Mouse (Mus musculus) left cerebral cortex, adult 18-20 months (tissue): ENCODE measurements at regions not wholly inside any gene's neighbourhood (a gene's known extent, or its start where the extent isn't known, plus 50 kb on each side); places are given as distances from the start of the nearest gene placed in this dataset.

Experiments used
- DNase-seq, 2 experiments: peaks; one replicate each; pipeline ENCODE4 v3.0.0; 2021 to 2022; ENCODE audit warnings: low spot score in 2 of 2, mixed read lengths in 1 of 2

- DNase-seq = no peak
These were observed 312.0 kb downstream of the Spry2 start for GRCm38 (mm10) chr14:105584632-105585031.

- DNase-seq = no peak
These were observed 313.1 kb downstream of the Spry2 start for GRCm38 (mm10) chr14:105583497-105583896.

- no peak for DNase-seq
These were observed 317.9 kb downstream of the Ndfip2 start for GRCm38 (mm10) chr14:105576266-105576665.

GRCm38 (mm10) chr14:105572036-105572891, 313.9 kb downstream of the Ndfip2 start:
- no peak for DNase-seq

GRCm38 (mm10) chr14:105570156-105570555, 311.8 kb downstream of the Ndfip2 start:
- no peak for DNase-seq

- DNase-seq = peak; percentile 20 to 22
These were observed 307.5 kb downstream of the Ndfip2 start for GRCm38 (mm10) chr14:105565827-105566226.

GRCm38 (mm10) chr14:105562843-105563242, 304.5 kb downstream of the Ndfip2 start:
- no peak for DNase-seq

GRCm38 (mm10) chr14:105556813-105557212, 298.4 kb downstream of the Ndfip2 start:
- no peak for DNase-seq

- no peak for DNase-seq
These were observed 285.7 kb downstream of the Ndfip2 start for GRCm38 (mm10) chr14:105544066-105544465.

- DNase-seq = no peak
These were observed 284.2 kb downstream of the Ndfip2 start for GRCm38 (mm10) chr14:105542486-105543145.

- no peak for DNase-seq
These were observed 283.7 kb downstream of the Ndfip2 start for GRCm38 (mm10) chr14:105542090-105542485.

- no peak for DNase-seq
These were observed 273.9 kb downstream of the Ndfip2 start for GRCm38 (mm10) chr14:105532168-105532745.

GRCm38 (mm10) chr14:105528107-105528506, 269.7 kb downstream of the Ndfip2 start:
- DNase-seq = no peak

- DNase-seq = no peak
These were observed 265.5 kb downstream of the Ndfip2 start for GRCm38 (mm10) chr14:105523849-105524248.

- no peak for DNase-seq
These were observed 263.9 kb downstream of the Ndfip2 start for GRCm38 (mm10) chr14:105522279-105522678.

- no peak for DNase-seq
These were observed 260.3 kb downstream of the Ndfip2 start for GRCm38 (mm10) chr14:105518706-105519105.

- DNase-seq = no peak
These were observed 256.0 kb downstream of the Ndfip2 start for GRCm38 (mm10) chr14:105514413-105514812.

- no peak for DNase-seq
These were observed 254.7 kb downstream of the Ndfip2 start for GRCm38 (mm10) chr14:105512914-105513677.

GRCm38 (mm10) chr14:105511826-105512225, 253.5 kb downstream of the Ndfip2 start:
- DNase-seq = no peak

- no peak for DNase-seq
These were observed 252.8 kb downstream of the Ndfip2 start for GRCm38 (mm10) chr14:105511135-105511534.

- no peak for DNase-seq
These were observed 246.9 kb downstream of the Ndfip2 start for GRCm38 (mm10) chr14:105505261-105505660.
